Mouse (Mus musculus): ENCODE results near the gene Opcml.

DNA sequence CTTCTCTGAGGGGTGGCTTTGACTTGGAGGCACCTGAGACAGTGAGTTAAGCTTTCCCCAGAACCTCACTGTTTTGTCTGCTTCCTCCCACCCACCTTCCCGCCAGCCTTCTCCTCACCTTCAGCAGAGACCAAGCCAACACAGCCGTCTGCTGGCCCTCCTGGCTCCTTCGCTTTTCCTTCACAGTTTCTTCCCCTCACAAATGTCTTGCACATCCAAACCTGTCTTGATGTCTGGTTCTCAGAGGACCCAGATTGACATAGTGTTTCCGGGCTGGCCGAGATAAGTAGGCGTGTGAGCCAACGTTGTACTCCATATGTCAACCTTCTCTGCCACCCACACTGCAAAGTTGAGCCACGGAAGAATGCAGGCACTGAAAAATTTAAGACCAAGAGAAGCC, 19.2 kb downstream of the Opcml start:
- TF ChIP-seq CTCF (IDR thresholded peaks at IDR 0.05; ENCODE audit: extremely low read depth, insufficient read depth, insufficient read length, insufficient replicate concordance), result no peak
- TF ChIP-seq POLR2A (IDR thresholded peaks at IDR 0.05; ENCODE audit: low read depth, low read length), result no peak

Data from spleen, adult 2 months (tissue).